Mouse (Mus musculus) inflammation-experienced regulatory T-cells, adult 6 months (primary cell): ENCODE data around the gene St5. TPM values are rescaled to one million over a fixed set of nuclear protein-coding genes. Genes with fewer than 3 reads are reported as not detected.

Experiments used
- ATAC-seq: one replicate; pipeline ENCODE4 v1.8.0; 2017
- polyA plus RNA-seq, 3 experiments: library from polyadenylated mRNA; unstranded; fragments of 100-300 nt; shearing (Covaris generic); gene quantifications; one replicate each; pipeline ENCODE4 v1.2.1; 2017

St5 gene
- polyA plus RNA-seq, 3 experiments from 2014 or later = 0.36 to 0.90 (median 0.47) TPM

- no peak for ATAC-seq
Measured at GRCm38 (mm10) chr7:109563775-109564362, 139.5 kb downstream of the St5 start.

DNA sequence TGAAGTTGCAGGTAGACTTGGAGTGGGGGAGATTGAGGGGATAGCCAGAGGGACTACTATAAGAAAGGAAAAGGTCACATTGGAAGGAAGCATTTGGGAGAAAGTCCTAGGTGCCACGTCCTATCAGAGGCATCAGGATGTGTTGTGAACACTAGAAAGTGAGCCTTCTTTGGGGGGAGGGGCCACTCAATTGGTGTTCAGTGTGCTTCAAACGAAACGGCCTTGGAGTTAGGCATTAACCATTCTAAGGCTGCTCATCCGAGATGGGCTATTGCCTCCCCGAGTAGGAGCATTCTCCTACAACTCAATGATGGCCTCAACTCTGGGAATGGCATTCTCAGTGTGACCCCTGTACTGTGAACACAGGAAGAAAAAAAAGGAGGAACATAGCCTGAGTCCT is 140.7 kb downstream of the St5 start:
- ATAC-seq = no peak

DNA sequence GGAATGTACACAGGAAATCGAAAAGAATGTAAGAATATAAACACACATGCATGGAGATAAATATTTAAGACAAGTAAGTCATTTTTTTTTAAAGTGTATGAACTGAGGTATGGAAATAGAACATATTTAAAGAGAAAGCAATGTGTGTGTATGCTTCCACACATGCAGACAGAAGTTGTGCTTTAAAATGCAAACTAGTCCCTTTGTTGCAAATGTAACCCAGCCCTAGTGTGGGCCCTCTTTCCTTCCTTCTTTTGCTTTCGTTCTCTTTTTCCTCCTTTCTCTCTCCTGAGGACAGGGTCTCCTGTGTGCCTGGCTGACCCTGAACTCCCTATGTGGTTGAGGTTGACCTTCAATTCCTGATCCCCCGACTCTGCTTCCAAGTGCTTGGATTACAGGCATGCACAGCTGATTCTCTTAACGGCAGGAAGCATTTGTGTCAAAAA is 141.2 kb downstream of the St5 start:
- ATAC-seq = no peak

DNA sequence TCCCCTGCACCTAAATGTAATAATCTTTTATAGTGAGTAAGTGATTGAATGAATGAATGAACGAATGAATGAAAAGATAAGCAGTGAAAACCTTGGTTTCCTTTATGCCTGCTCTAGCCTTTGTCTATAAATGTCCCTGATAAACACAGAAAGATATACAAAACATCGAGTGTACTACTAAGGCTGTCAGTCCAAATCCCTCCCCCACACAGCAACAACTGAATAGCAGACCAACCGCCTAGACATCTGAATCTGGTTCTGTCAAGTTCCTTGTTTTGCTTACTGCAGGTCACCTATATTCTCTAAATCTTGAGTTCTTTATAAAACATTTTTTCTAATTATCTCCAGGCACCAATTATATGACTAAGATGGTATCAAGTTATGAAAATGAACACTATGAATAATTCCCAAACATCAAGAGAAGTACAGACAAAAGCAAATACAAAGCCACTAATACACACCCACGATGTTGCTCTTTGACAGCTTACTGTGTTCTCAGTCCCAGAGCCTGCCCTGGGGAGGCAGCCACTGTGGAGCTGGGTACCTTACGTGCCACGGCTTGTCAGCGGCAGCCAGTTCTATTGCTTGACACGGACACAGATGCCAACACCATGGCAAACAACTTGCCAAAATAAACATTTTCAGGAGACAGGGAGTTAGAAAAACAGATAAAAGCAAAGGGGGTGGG is 141.8 kb downstream of the St5 start:
- ATAC-seq = no peak

GRCm38 (mm10) chr7:109559536-109559935 is 143.9 kb downstream of the St5 start:
- ATAC-seq = no peak

GRCm38 (mm10) chr7:109546726-109547125 is 156.7 kb downstream of the St5 start:
- no peak for ATAC-seq

GRCm38 (mm10) chr7:109546186-109546585 is 157.2 kb downstream of the St5 start:
- ATAC-seq = no peak

DNA sequence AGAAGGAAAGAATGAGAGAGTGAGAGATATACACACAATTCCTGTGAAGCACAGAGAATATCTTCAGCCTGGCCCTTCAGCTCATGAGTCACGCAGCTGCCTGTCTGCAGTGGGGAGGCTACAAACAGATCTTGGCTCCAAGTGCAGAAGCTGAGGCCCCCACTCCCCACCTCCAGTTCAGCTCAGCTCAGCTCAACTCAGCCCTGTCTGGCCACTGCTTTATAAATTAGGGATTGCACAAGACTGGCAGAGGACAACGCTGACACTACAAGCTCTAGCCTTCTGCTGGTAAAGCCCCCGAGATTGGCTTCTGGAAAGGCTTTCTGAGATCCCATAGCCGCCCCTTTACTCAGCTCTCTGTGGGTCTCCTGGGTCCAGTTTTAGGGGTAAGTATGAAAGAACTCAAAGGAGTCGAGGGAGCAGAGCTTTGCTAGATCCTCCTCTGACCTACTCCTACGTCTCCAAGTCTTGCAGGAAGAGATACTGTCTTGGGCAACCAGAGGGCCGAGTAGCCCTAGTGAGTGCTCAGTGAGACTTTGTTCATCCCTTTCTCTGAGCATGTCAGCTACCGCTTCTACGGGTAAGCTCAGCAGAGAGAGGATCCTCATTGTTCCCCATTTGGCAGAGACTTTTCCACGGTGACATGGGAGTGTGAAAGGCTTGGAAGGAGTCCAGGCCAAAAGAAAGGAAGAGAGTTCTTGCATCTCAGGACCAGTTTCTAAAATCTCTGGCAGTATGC is 158.0 kb downstream of the St5 start:
- no peak for ATAC-seq

DNA sequence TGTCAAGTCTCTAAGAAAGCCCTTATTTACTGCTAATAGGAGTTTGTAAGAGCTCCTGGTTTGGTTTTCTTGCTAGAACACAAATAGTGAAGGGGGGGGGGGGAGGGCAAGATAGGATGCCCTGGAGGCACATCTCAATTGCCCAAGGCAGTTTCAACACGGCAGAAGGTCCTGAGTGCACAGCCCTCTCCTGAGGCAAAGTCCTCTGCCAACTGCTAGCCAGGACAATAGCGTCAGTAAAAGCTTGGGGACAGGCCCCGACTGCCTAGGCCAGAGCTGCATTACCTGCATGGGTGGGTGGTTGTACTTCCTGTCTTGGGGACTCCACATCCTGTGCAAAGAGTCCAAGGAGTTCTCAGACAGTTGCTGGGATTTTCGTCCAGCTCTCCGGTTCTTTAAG is 158.6 kb downstream of the St5 start:
- no peak for ATAC-seq

GRCm38 (mm10) chr7:109542364-109542628 is 161.1 kb downstream of the St5 start:
- no peak for ATAC-seq

DNA sequence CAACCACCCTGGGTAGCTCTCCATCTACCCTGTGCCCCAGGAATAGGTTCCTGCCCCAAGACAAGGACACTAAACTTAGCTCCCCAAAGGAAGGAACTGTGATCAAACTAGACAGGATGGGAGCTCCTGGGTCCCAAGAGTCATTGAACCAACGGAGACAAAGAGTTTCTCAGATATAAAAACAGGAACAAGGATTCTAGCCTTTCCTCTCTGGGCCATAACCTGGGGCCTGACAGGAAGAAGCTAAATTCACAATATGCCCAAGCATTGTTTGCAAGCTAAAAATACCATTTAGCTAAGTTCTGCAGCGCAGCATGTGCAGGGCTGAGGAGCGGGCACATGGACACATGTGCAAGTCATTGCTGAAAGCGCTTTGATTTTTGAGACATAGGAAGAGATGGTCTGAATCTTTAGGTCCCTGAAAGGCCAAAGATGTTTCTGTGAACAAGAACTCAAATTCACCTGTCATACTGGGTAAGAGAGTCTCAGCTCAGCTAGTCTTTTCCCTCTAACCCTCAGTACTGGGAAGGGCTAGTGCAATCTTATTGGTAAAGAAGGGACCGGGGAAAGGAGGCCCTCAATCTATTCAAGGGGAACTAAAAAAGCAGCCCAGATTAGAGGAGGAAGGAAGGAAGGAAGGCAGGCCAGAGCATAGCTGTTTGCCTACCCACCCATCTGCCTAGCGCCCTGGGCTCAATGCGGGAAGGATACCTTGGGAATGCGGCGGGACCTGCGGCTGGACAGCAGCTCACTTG is 161.6 kb downstream of the St5 start:
- ATAC-seq = no peak

DNA sequence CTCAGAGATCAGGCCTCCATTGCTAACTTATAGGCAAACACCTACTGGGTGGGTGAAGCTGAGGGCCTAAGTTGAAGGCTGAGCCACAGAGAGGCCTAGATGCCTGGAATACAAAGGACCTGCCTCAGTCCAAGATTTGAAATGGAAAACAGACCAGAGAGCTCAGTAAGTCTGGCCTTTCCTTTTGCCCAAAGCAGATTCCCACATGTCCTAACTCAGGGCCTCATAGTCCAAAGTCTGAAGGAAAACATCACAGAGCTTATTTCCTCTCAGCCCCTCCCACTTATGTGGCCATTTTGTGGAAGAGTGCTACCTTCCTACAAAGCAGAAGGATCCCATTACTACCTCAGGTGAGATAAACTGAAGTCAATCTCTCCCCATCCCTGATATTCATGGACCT is 162.5 kb downstream of the St5 start:
- ATAC-seq = no peak

DNA sequence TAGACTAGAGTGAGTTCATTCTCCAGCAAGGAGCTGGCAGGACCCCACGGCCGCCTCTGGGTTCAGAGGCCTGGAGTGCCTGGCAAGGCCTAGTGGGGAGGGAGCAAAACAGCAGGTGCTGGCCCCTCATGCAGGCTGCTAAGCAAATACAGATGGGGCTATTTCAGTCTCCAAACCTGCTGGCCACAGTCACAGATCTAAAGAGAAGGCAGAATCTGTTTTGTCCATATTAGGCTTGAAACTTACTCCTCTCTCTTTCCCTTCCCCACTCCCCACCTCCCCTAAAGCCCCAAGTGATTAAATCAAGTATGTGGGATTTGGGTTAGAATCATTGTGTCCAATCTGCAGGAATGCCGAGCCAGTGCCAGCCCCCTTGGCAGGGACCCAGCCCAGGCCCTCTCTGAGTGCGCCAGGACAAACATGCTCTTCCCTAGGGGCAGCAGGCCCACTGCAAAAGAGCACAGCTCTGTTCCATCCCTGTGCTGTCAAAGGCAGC is 166.9 kb downstream of the St5 start:
- no peak for ATAC-seq

- no peak for ATAC-seq
Measured at GRCm38 (mm10) chr7:109534921-109535320, 168.5 kb downstream of the St5 start.

GRCm38 (mm10) chr7:109533888-109534287 is 169.5 kb downstream of the St5 start:
- no peak for ATAC-seq

DNA sequence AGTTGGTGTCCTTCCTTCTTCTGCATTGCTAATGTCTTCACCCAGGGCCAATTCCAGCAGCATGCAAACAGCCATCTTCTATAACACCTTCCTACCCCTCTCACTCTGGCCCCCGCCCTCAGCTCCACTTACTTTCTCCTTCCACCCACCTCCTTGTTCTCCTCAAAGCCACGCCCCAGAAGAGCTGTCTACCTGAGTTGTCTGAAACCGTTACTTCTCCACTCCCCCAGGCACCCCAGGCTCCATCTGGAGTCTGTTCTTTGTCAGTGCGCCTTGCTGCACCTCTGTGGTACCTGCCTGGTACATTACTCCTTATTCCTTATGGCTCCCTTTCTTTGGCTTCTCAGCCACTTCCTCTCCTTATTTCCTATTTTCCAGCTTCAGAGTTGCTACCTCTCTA is 170.3 kb downstream of the St5 start:
- no peak for ATAC-seq

DNA sequence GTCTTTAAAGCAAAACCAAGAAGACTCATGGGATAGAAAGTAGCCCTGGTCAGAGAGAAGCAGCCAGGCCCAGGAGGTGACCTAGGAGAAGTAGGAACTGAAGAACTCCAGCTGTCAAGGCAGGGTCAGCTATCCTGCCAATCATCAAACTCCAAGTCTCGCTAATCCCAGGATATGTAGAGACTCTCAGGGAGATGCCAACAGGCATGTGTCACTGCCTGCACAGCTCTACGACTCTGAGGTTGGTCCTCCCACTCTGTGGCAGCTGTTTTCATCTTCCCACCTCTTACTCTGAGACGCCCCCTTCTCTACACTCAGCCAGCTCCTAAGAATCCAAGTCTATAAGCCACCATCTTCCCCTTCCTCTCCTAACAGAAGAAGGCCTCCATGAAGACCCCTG is 170.7 kb downstream of the St5 start:
- no peak for ATAC-seq

GRCm38 (mm10) chr7:109531501-109531900 is 171.9 kb downstream of the St5 start:
- ATAC-seq = no peak

DNA sequence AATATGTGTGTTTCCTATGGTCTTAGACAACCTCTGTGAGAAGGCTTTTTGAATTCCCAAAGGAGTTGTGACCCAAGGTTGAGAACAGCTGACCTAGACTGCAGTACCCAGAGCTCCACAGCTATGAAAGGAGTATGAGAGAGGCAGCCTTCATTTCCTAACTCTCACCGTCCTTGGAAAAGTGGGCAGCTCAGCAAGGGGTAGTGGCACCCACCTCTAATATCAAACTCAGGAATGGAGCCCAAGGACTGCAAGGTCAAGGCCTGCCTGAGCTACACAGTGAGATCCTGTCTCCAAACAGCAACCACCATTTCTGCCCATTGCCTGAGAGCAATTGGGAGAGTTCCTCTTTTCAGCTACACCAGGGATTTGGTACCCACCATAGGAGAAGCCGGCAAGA is 173.7 kb downstream of the St5 start:
- ATAC-seq = no peak

DNA sequence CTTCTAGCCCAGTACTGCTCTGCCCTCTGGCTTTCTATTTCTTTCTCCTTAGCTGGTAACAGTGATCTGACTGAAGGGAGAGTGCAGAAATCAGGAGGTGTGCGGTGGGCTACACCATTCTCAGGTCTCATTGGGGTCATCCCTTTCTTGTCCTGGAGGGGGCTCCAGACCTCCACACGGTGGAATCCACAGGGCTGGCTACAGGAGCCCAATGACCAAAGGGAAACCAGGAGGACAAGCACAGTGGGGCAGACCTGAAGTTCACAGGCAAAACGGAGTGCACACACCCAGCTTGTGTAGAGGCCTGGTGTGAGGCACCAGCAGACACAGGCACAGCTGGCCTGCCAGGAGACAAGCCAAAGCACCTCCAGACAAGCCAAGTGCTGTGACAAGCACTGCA is 175.0 kb downstream of the St5 start:
- ATAC-seq = no peak

DNA sequence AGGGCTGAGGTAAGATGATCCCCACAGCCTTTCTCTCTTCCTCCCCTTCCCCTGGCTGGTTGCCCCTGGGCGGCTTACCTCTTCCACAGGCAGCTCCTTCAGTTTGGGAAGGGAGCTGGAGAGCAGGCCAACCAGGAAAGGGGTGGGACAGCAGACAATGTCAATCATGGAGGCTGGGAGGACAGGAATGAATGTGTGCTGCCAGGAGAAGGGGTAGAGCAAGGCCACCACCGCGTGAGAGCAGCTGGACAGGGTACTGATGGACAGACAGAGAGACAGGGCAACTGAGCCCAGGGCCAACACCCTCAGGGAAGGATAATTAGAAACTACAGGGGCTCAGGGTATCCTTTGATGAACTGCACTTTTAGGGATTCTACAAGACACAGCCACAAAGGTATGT is 175.9 kb downstream of the St5 start:
- ATAC-seq = no peak

DNA sequence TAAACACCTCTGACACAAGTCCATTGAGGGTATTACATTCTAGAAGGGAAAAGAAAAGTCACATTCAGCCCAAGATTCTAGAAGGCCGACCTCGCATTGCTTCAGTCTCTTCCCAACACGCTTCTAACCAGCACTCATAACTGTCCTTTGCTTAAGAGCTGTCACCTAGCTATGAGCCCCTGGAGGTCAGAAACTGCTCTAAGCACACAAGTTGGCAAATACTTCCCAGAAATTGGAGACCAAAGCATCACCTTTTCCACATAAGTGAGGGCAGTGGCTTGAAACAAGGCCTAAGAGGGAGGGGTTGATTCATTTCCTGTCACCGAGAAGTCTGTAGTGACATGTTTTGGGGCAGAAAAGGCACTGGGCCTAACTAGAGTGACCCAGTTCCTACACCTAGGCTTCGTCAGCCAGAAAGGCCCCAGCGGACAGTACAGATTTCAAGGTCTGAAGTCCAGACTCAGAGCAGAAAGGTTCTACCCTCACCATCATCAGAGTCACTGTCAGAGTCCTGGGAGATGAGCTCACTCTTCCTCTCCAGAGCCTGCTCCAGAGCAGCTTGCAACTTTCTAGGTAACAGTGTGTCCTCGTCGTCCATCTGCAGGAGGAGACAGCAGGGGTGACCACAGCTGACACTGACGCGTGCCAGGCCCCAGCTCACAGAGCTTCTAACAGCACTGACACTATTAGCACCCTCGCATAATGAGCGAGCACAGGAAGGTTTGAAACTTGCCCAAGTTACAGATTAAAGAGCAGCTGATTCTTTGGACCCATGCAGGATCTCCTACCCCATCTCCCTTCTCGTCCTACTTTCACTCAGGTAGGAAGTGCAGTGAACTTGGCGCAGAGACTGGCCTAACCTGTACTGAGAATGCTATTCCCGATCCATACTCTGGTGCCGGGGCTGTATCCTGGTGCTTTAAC is 177.4 kb downstream of the St5 start:
- no peak for ATAC-seq
